Mouse (Mus musculus): Measurements from ENCODE around the gene Il1rap. TPM values are rescaled to one million over a fixed set of nuclear protein-coding genes. Genes with fewer than 3 reads are reported as not detected.
A peak's percentile ranks its signal among the peaks of the same experiment; 100 is the strongest.

Il1rap gene
- polyA plus RNA-seq, 1 experiment from 2014 or later = 3.9 TPM

GRCm38 (mm10) chr16:26569387-26569978 is 12.0 kb upstream of the Il1rap start:
- H3K4me1 ChIP-seq (ENCODE audit: control insufficient read depth, insufficient read depth, low read length) = no peaks in the 10 kb centered on the region
- H3K4me3 ChIP-seq (ENCODE audit: low read length) = no peak overlapping the region
- no peaks in the 10 kb centered on the region for H3K9me3 ChIP-seq (replicated peaks; ENCODE audit: control insufficient read depth, low read length)
- ATAC-seq (replicated peaks; ENCODE audit: extremely low read depth, insufficient read depth, low FRiP score) = no peak
- H3K27ac ChIP-seq (ENCODE audit: low read length) = no peak overlapping the region
- H3K36me3 ChIP-seq (ENCODE audit: control insufficient read depth, insufficient read depth) = no peaks in the 10 kb centered on the region
- H3K4me2 ChIP-seq (ENCODE audit: low read depth, low read length) = no peak overlapping the region
- no peak overlapping the region for H3K9ac ChIP-seq (ENCODE audit: low read length)
- H3K27me3 ChIP-seq (ENCODE audit: control insufficient read depth, insufficient read depth, low read length) = no peaks in the 10 kb centered on the region

- no peaks in the 10 kb centered on the region for H3K4me1 ChIP-seq (ENCODE audit: control insufficient read depth, insufficient read depth, low read length)
- no peaks in the 10 kb centered on the region for H3K9me3 ChIP-seq (replicated peaks; ENCODE audit: control insufficient read depth, low read length)
- no peak overlapping the region for H3K4me2 ChIP-seq (ENCODE audit: low read depth, low read length)
- no peak overlapping the region for H3K27ac ChIP-seq (ENCODE audit: low read length)
- WGBS = 49% methylated on average over 2 of the region's 2 CpGs
- H3K9ac ChIP-seq (ENCODE audit: low read length) = no peak overlapping the region
- H3K27me3 ChIP-seq (ENCODE audit: control insufficient read depth, insufficient read depth, low read length) = no peaks in the 10 kb centered on the region
- no peak overlapping the region for H3K4me3 ChIP-seq (ENCODE audit: low read length)
- no peak for ATAC-seq (replicated peaks; ENCODE audit: extremely low read depth, insufficient read depth, low FRiP score)
- no peaks in the 10 kb centered on the region for H3K36me3 ChIP-seq (ENCODE audit: control insufficient read depth, insufficient read depth)
These were observed 9.7 kb upstream of the Il1rap start for GRCm38 (mm10) chr16:26571836-26572235.

GRCm38 (mm10) chr16:26574173-26574572 is 7.3 kb upstream of the Il1rap start:
- H3K9ac ChIP-seq (ENCODE audit: low read length) = no peak overlapping the region
- no peak overlapping the region for H3K4me3 ChIP-seq (ENCODE audit: low read length)
- H3K9me3 ChIP-seq (replicated peaks; ENCODE audit: control insufficient read depth, low read length) = no peaks in the 10 kb centered on the region
- no peak for ATAC-seq (replicated peaks; ENCODE audit: extremely low read depth, insufficient read depth, low FRiP score)
- no peak overlapping the region for H3K27ac ChIP-seq (ENCODE audit: low read length)
- no peaks in the 10 kb centered on the region for H3K36me3 ChIP-seq (ENCODE audit: control insufficient read depth, insufficient read depth)
- no peak overlapping the region for H3K4me2 ChIP-seq (ENCODE audit: low read depth, low read length)
- H3K4me1 ChIP-seq (ENCODE audit: control insufficient read depth, insufficient read depth, low read length) = no peaks in the 10 kb centered on the region
- H3K27me3 ChIP-seq (ENCODE audit: control insufficient read depth, insufficient read depth, low read length) = no peaks in the 10 kb centered on the region
- WGBS = 86% methylated on average over 5 of the region's 5 CpGs

GRCm38 (mm10) chr16:26581913-26582376 is 441 bp downstream of the Il1rap start:
- Histone ChIP-seq H3K4me3 (ENCODE audit: low read length) (peak overlapping the region; percentile 89), H3K4me2 (ENCODE audit: low read depth, low read length) (peak overlapping the region; percentile 83), H3K36me3 (ENCODE audit: control insufficient read depth, insufficient read depth) (no peaks in the 10 kb centered on the region), H3K27me3 (ENCODE audit: control insufficient read depth, insufficient read depth, low read length) (no peaks in the 10 kb centered on the region; the same call in 1 of the 2 replicates), H3K27ac (ENCODE audit: low read length) (peak overlapping the region; percentile 70), H3K9ac (ENCODE audit: low read length) (peak overlapping the region; percentile 83), H3K9me3 (replicated peaks; ENCODE audit: control insufficient read depth, low read length) (no peaks in the 10 kb centered on the region), H3K4me1 (ENCODE audit: control insufficient read depth, insufficient read depth, low read length) (peaks cover 5% of the 10 kb centered on the region)
- ATAC-seq (replicated peaks; ENCODE audit: extremely low read depth, insufficient read depth, low FRiP score) = peak; percentile 72
- 1% methylated on average over 16 of the region's 16 CpGs for WGBS

GRCm38 (mm10) chr16:26585806-26586205 is 4.3 kb downstream of the Il1rap start:
- Histone ChIP-seq H3K27ac (ENCODE audit: low read length) (no peak overlapping the region), H3K4me3 (ENCODE audit: low read length) (no peak overlapping the region), H3K4me1 (ENCODE audit: control insufficient read depth, insufficient read depth, low read length) (peaks cover 6% of the 10 kb centered on the region), H3K27me3 (ENCODE audit: control insufficient read depth, insufficient read depth, low read length) (no peaks in the 10 kb centered on the region), H3K36me3 (ENCODE audit: control insufficient read depth, insufficient read depth) (no peaks in the 10 kb centered on the region), H3K9ac (ENCODE audit: low read length) (no peak overlapping the region), H3K4me2 (ENCODE audit: low read depth, low read length) (no peak overlapping the region), H3K9me3 (replicated peaks; ENCODE audit: control insufficient read depth, low read length) (no peaks in the 10 kb centered on the region)
- 82% methylated on average over 5 of the region's 5 CpGs for WGBS
- ATAC-seq (replicated peaks; ENCODE audit: extremely low read depth, insufficient read depth, low FRiP score) = no peak

- Histone ChIP-seq H3K4me2 (ENCODE audit: low read depth, low read length) (no peak overlapping the region), H3K4me3 (ENCODE audit: low read length) (no peak overlapping the region), H3K27ac (ENCODE audit: low read length) (no peak overlapping the region), H3K4me1 (ENCODE audit: control insufficient read depth, insufficient read depth, low read length) (peaks cover 6% of the 10 kb centered on the region), H3K9me3 (replicated peaks; ENCODE audit: control insufficient read depth, low read length) (no peaks in the 10 kb centered on the region), H3K9ac (ENCODE audit: low read length) (no peak overlapping the region), H3K27me3 (ENCODE audit: control insufficient read depth, insufficient read depth, low read length) (no peaks in the 10 kb centered on the region), H3K36me3 (ENCODE audit: control insufficient read depth, insufficient read depth) (no peaks in the 10 kb centered on the region)
- no peak for ATAC-seq (replicated peaks; ENCODE audit: extremely low read depth, insufficient read depth, low FRiP score)
- WGBS = 51% methylated on average over 4 of the region's 4 CpGs
These were observed 9.5 kb downstream of the Il1rap start for GRCm38 (mm10) chr16:26590897-26591570.

- 36% methylated on average over 7 of the region's 7 CpGs for WGBS
These were observed 14.9 kb downstream of the Il1rap start for GRCm38 (mm10) chr16:26596440-26596839.

GRCm38 (mm10) chr16:26597307-26597706 is 15.8 kb downstream of the Il1rap start:
- H3K36me3 ChIP-seq (ENCODE audit: control insufficient read depth, insufficient read depth) = no peaks in the 10 kb centered on the region
- ATAC-seq (replicated peaks; ENCODE audit: extremely low read depth, insufficient read depth, low FRiP score) = no peak
- H3K4me2 ChIP-seq (ENCODE audit: low read depth, low read length) = no peak overlapping the region
- no peak overlapping the region for H3K9ac ChIP-seq (ENCODE audit: low read length)
- whole genome bisulfite sequencing = 44% methylated on average over 7 of the region's 7 CpGs
- no peaks in the 10 kb centered on the region for H3K9me3 ChIP-seq (replicated peaks; ENCODE audit: control insufficient read depth, low read length)
- H3K27ac ChIP-seq (ENCODE audit: low read length) = no peak overlapping the region
- no peak overlapping the region for H3K4me3 ChIP-seq (ENCODE audit: low read length)
- no peaks in the 10 kb centered on the region for H3K27me3 ChIP-seq (ENCODE audit: control insufficient read depth, insufficient read depth, low read length)
- peaks cover 7% of the 10 kb centered on the region; the same call in 1 of the 2 replicates for H3K4me1 ChIP-seq (ENCODE audit: control insufficient read depth, insufficient read depth, low read length)

More at GRCm38 (mm10) chr16:26596440-26596839, 14.9 kb downstream of the Il1rap start:
- Histone ChIP-seq H3K27me3 (ENCODE audit: control insufficient read depth, insufficient read depth, low read length) (no peaks in the 10 kb centered on the region), H3K4me3 (ENCODE audit: low read length) (no peak overlapping the region), H3K4me1 (ENCODE audit: control insufficient read depth, insufficient read depth, low read length) (peaks cover 7% of the 10 kb centered on the region; the same call in 1 of the 2 replicates), H3K9me3 (replicated peaks; ENCODE audit: control insufficient read depth, low read length) (no peaks in the 10 kb centered on the region), H3K27ac (ENCODE audit: low read length) (no peak overlapping the region), H3K9ac (ENCODE audit: low read length) (no peak overlapping the region), H3K4me2 (ENCODE audit: low read depth, low read length) (no peak overlapping the region), H3K36me3 (ENCODE audit: control insufficient read depth, insufficient read depth) (no peaks in the 10 kb centered on the region)
- no peak for ATAC-seq (replicated peaks; ENCODE audit: extremely low read depth, insufficient read depth, low FRiP score)

GRCm38 (mm10) chr16:26598591-26598990 is 17.1 kb downstream of the Il1rap start:
- no peaks in the 10 kb centered on the region for H3K9me3 ChIP-seq (replicated peaks; ENCODE audit: control insufficient read depth, low read length)
- no peak overlapping the region for H3K4me3 ChIP-seq (ENCODE audit: low read length)
- H3K9ac ChIP-seq (ENCODE audit: low read length) = no peak overlapping the region
- H3K36me3 ChIP-seq (ENCODE audit: control insufficient read depth, insufficient read depth) = no peaks in the 10 kb centered on the region
- H3K4me1 ChIP-seq (ENCODE audit: control insufficient read depth, insufficient read depth, low read length) = peaks cover 3% of the 10 kb centered on the region; the same call in 1 of the 2 replicates
- H3K27ac ChIP-seq (ENCODE audit: low read length) = no peak overlapping the region
- no peaks in the 10 kb centered on the region for H3K27me3 ChIP-seq (ENCODE audit: control insufficient read depth, insufficient read depth, low read length)
- H3K4me2 ChIP-seq (ENCODE audit: low read depth, low read length) = no peak overlapping the region
- WGBS = 62% methylated on average over 5 of the region's 5 CpGs
- no peak for ATAC-seq (replicated peaks; ENCODE audit: extremely low read depth, insufficient read depth, low FRiP score)
